ENCODE assay signal across 8 mouse cellular contexts in the genomic region with DNA sequence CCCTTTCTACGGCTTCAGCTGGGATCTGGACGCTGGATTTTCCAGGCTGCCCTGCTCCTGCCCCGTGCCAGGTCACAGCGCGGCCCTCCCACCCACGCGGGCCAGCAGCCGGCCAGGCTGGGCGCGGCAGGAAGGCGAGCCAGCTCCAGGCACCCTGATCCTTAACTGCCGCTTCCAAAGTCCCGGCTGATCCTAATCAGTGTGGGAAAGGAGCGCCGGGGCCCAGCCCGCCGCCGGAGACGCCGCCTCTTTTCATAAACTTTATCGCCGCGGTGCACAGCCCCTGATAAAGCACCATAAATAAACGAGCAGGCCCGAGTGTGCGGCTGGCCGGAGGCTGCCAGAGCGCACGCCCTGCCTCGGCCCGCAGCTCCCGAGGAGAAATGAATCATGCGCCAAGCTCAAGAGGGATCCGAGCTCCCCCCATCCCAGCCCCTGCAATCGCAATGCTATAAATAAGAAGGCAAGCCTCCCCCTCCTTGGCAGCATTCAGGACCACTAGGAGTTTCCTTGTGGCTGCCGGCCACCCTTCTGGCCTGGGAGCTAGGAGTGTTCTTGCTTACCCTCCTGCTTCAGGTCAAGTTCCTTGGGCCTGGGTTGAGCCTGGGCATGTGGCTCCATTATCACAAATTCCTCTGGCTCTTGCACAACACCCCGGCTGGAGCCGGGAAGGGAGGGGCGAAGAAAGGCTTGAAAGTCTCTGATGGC.
DNase-seq lines count a peak whose midpoint lies in the region; ATAC-seq lines count a peak whose summit lies in the region.

No protein-coding gene starts in this region.

- peak; percentile 71 for ATAC-seq in hindbrain, embryonic 11.5 days (ENCODE audit: low FRiP score)
- ATAC-seq in megakaryocyte, adult 5-6 weeks (ENCODE audit: poor library complexity, severe bottlenecking) = peak; percentile 67
- no peak for ATAC-seq in erythroid progenitor cell, adult 5-6 weeks (replicated peaks; ENCODE audit: low FRiP score, poor library complexity, severe bottlenecking)

- H3K9me3 ChIP-seq in hindbrain, embryonic 11.5 days (ENCODE audit: control insufficient read depth, low read length) = no peaks in the 10 kb centered on the region

- no peaks in the 10 kb centered on the region; the same call in 1 of the 2 replicates for H3K4me1 ChIP-seq in hindbrain, embryonic 11.5 days (replicated peaks; ENCODE audit: control insufficient read depth, insufficient read depth, low read length)

- H3K27me3 ChIP-seq in hindbrain, embryonic 11.5 days (ENCODE audit: control insufficient read depth, insufficient read depth, low read length) = peaks cover 3% of the 10 kb centered on the region; the same call in 1 of the 2 replicates

- WGBS in hindbrain, embryonic 11.5 days = 4% methylated on average over 39 of the region's 39 CpGs

- H3K9ac ChIP-seq in hindbrain, embryonic 11.5 days (ENCODE audit: low read depth, low read length) = peak overlapping the region; percentile 61

- peak; percentile 84 for DNase-seq in R1 (ENCODE audit: low read depth, low spot score)
- DNase-seq in cerebellum, adult 9-10 months = peak; percentile 48
- peak; percentile 22 to 31 for DNase-seq in frontal cortex, postnatal 10 days (ENCODE audit: low spot score in 2 of 2)
- peak; percentile 67 for DNase-seq in hindbrain, embryonic 11.5 days (ENCODE audit: low spot score)
- peak; percentile 15 to 46 for DNase-seq in left cerebral cortex, adult 8-10 months (ENCODE audit: low spot score in 2 of 2)
- DNase-seq in right cerebral cortex, postnatal 25 days = peak; percentile 49

- 0 out of 2 replicates have a peak overlapping the region, but pooled peaks have one; percentile 20 for H3K27ac ChIP-seq in hindbrain, embryonic 11.5 days (ENCODE audit: low read depth, low read length)

- H3K4me2 ChIP-seq in hindbrain, embryonic 11.5 days (replicated peaks; ENCODE audit: low read depth, low read length) = peak overlapping the region; percentile 86

- H3K36me3 ChIP-seq in hindbrain, embryonic 11.5 days (ENCODE audit: control insufficient read depth, insufficient read depth, low read length) = no peaks in the 10 kb centered on the region

- peak overlapping the region; percentile 37 for H3K4me3 ChIP-seq in hindbrain, embryonic 11.5 days (ENCODE audit: low read depth, low read length)

Comparison
In these comparisons a context has a peak if more than half of its experiments do, and no peak if none do; other contexts are left out.
1. DNase-seq: peak in every context shown above with its lines; median percentile 84 in R1; 67 in hindbrain, embryonic 11.5 days; 49 in right cerebral cortex, postnatal 25 days; 48 in cerebellum, adult 9-10 months; 30 in left cerebral cortex, adult 8-10 months; 26 in frontal cortex, postnatal 10 days.